Mouse (Mus musculus) liver, embryonic 14.5 days (tissue): Measurements from ENCODE around the gene Kcnq1.

Source experiments
- CTCF ChIP-seq: IDR thresholded peaks from 2 replicates; pipeline ENCODE4 v1.5.1; 2016; ENCODE audit warnings: antibody characterized with exemption, low read depth, control low read depth
- EP300 ChIP-seq: IDR thresholded peaks from 2 replicates; pipeline ENCODE4 v1.6.1; 2016; ENCODE audit warnings: antibody characterized with exemption, low read depth

DNA sequence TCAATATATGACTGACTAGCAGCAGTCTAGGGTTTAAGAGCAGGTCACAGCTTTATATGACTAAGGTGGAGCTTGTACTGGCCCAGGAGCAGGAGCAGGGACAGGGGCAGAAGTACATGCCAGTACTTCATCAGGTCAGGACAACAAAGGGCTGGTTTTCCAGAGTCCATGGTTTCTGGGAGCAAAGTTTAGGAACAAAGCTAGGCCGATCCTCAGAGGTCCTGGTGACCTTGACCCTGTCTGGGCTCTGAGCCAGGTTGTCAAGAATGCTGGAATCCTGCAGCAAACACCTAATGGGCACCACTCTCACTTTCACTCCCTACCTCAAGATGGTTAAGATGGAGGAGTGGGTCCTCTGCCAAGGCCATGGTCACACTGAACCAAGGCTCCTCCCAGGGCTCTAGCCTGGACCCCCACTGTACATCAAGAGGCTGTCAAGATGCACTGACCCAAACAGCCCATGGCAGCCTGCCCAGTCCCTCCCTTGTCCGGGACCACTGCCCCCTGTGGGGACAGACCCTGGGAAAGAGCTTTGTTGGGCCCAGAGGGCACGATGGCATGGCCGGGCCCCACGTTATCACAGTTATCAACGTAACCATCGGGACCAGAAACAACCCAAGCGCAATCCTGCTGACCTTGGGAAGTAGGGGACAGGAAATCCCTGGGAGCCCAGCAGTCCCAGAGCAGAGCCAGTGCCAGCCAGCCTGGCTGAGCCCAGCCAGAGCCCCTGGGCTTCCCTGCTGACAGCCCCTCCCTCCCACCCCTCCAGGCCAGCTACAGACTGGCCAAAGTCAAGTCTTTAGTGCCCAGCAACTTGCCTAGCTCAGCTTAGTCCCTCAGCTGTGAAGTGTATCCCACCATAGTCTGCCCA lies 259.0 kb downstream of the Kcnq1 start:
- TF ChIP-seq CTCF (no peak), EP300 (no peak)
